Mouse (Mus musculus): ENCODE measurements around the gene Onecut1. TPM values are rescaled to one million over a fixed set of nuclear protein-coding genes. Genes with fewer than 3 reads are reported as not detected.

Onecut1 gene
- 6.6 and 7.8 TPM in 2 replicates for polyA plus RNA-seq (2015; fragmentation: Nextera tagmentation; extraction: Ambion mirVana)

DNA sequence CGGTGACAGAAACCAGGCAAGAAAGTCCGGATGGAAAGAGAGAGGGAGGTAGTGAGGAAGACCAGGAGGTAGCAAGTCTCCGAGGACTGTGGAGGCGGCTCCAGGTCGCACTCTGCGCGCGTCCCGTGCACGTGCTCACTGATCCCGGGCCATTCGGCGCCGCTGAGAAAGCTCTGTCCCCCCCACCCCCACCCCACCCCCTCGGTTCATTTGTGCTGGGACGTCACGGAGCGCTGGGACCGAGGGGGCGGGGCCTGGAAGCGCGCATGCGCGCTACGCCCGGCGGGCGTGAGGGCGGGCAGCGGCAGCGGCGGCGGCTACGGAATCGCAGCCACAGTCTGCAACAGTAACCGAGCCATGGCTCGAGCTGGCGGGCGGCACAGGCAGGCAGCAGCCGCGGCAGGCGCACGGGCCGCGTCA is at the start of gene Onecut1:
Onecut1 (plus strand) TSS at position 361 of the 420 bp plus-strand sequence.
- Histone ChIP-seq H3K4me1 (replicated peaks) (peaks cover 45% of the 10 kb centered on the region), H3K27ac (replicated peaks) (peak within 1 kb of the TSS; percentile 77), H3K9ac (peak within 1 kb of the TSS; percentile 73), H3K9me3 (no peaks in the 10 kb centered on the region), H3K4me2 (peak within 1 kb of the TSS; percentile 90), H3K36me3 (no peaks in the 10 kb centered on the region), H3K4me3 (peak within 1 kb of the TSS; percentile 52), H3K27me3 (peaks cover 99% of the 10 kb centered on the region)
- under 1% methylated on average over 43 of the region's 45 CpGs for WGBS
- ATAC-seq (ENCODE audit: low read depth) = peak; percentile 55

GRCm38 (mm10) chr9:74819736-74820511 is 41.8 kb upstream of the Onecut1 start:
- ATAC-seq (ENCODE audit: low read depth) = no peak
- H3K4me2 ChIP-seq = no peak overlapping the region
- WGBS = 58% methylated on average over 19 of the region's 19 CpGs
- no peak overlapping the region for H3K9ac ChIP-seq
- 0 out of 2 replicates have a peak, but pooled peaks cover 4% of the 10 kb centered on the region for H3K4me1 ChIP-seq (replicated peaks)
- no peaks in the 10 kb centered on the region for H3K36me3 ChIP-seq
- no peaks in the 10 kb centered on the region for H3K27me3 ChIP-seq
- no peak overlapping the region for H3K4me3 ChIP-seq
- H3K27ac ChIP-seq (replicated peaks) = no peak overlapping the region
- no peaks in the 10 kb centered on the region for H3K9me3 ChIP-seq

GRCm38 (mm10) chr9:74825102-74825501 is 36.6 kb upstream of the Onecut1 start:
- ATAC-seq (ENCODE audit: low read depth) = no peak
- no peak overlapping the region for H3K9ac ChIP-seq
- H3K4me1 ChIP-seq (replicated peaks) = no peaks in the 10 kb centered on the region
- no peak overlapping the region for H3K4me2 ChIP-seq
- H3K9me3 ChIP-seq = no peaks in the 10 kb centered on the region
- H3K4me3 ChIP-seq = no peak overlapping the region
- WGBS = 87% methylated on average over 2 of the region's 2 CpGs
- no peaks in the 10 kb centered on the region for H3K36me3 ChIP-seq
- H3K27me3 ChIP-seq = no peaks in the 10 kb centered on the region
- H3K27ac ChIP-seq (replicated peaks) = no peak overlapping the region

DNA sequence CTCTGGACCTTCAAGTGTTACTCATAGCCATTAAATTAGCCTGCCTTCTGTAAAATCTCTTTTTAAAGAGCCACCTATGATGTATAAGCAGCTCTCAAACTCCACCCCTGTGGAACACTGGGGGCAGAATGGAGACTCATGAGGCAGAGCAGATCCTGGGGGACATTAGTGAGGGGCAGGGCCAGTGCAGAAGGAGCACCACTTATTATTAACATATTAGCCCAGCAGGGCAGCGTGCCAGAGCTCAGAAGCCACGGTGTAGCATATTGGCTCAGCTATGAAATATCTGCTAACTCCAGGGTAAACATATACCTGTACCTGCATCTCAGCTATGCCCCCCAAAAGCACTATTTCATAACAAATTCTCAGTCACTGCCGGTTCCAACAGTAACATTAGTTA is 32.5 kb upstream of the Onecut1 start:
- Histone ChIP-seq H3K4me3 (no peak overlapping the region), H3K27me3 (no peaks in the 10 kb centered on the region), H3K4me1 (replicated peaks) (no peaks in the 10 kb centered on the region), H3K9me3 (no peaks in the 10 kb centered on the region), H3K4me2 (no peak overlapping the region), H3K9ac (no peak overlapping the region), H3K36me3 (no peaks in the 10 kb centered on the region), H3K27ac (replicated peaks) (no peak overlapping the region)
- no peak for ATAC-seq (ENCODE audit: low read depth)
- WGBS = 75% methylated on average over 3 of the region's 3 CpGs

DNA sequence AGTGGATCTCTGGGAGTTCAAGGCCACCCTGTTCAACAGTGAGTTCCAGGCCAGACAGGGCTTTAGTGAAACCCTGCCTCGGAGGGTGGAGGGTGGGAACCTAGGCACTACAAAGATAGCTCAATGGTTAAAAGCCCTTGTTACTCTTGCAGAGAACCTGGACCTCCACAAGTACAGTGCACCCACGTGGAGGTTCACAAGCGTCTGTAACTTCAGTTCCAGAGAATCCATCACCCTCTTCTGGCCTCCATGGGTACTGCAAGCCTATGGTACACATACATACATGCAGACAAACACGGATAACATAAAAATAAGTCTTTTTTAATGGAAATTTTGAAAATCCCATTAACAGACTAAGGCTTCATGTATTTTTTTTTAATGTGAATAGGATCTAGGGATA is 18.8 kb upstream of the Onecut1 start:
- 87% methylated on average over 4 of the region's 4 CpGs for WGBS
- H3K4me1 ChIP-seq (replicated peaks) = peaks cover 5% of the 10 kb centered on the region; the same call in 1 of the 2 replicates
- 0 out of 2 replicates have a peak, but pooled peaks cover 3% of the 10 kb centered on the region for H3K9me3 ChIP-seq
- peaks cover 35% of the 10 kb centered on the region for H3K27me3 ChIP-seq
- no peak overlapping the region for H3K27ac ChIP-seq (replicated peaks)
- no peak overlapping the region for H3K4me2 ChIP-seq
- no peaks in the 10 kb centered on the region for H3K36me3 ChIP-seq
- ATAC-seq (ENCODE audit: low read depth) = no peak
- H3K9ac ChIP-seq = no peak overlapping the region
- H3K4me3 ChIP-seq = no peak overlapping the region

- ATAC-seq (ENCODE audit: low read depth) = peak; percentile 44; the same call in 1 of the 2 replicates
- peaks cover 74% of the 10 kb centered on the region for H3K27me3 ChIP-seq
- 0 out of 2 replicates have a peak, but pooled peaks cover 3% of the 10 kb centered on the region for H3K9me3 ChIP-seq
- no peak overlapping the region for H3K27ac ChIP-seq (replicated peaks)
- H3K36me3 ChIP-seq = no peaks in the 10 kb centered on the region
- no peak overlapping the region; the same call in 1 of the 2 replicates for H3K9ac ChIP-seq
- peaks cover 22% of the 10 kb centered on the region for H3K4me1 ChIP-seq (replicated peaks)
- no peak overlapping the region for H3K4me3 ChIP-seq
- under 1% methylated on average over 33 of the region's 33 CpGs for WGBS
- no peak overlapping the region for H3K4me2 ChIP-seq
These were observed 14.6 kb upstream of the Onecut1 start for GRCm38 (mm10) chr9:74846867-74847830.

GRCm38 (mm10) chr9:74848411-74849194 is 13.1 kb upstream of the Onecut1 start:
- peaks cover 22% of the 10 kb centered on the region for H3K4me1 ChIP-seq (replicated peaks)
- ATAC-seq (ENCODE audit: low read depth) = no peak
- H3K4me3 ChIP-seq = peak overlapping the region; percentile 39
- WGBS = under 1% methylated on average over 46 of the region's 46 CpGs
- no peaks in the 10 kb centered on the region for H3K9me3 ChIP-seq
- H3K36me3 ChIP-seq = no peaks in the 10 kb centered on the region
- peak overlapping the region; percentile 62 for H3K9ac ChIP-seq
- H3K27me3 ChIP-seq = peaks cover 88% of the 10 kb centered on the region
- peak overlapping the region; percentile 60 for H3K4me2 ChIP-seq
- peak overlapping the region; percentile 67 for H3K27ac ChIP-seq (replicated peaks)

DNA sequence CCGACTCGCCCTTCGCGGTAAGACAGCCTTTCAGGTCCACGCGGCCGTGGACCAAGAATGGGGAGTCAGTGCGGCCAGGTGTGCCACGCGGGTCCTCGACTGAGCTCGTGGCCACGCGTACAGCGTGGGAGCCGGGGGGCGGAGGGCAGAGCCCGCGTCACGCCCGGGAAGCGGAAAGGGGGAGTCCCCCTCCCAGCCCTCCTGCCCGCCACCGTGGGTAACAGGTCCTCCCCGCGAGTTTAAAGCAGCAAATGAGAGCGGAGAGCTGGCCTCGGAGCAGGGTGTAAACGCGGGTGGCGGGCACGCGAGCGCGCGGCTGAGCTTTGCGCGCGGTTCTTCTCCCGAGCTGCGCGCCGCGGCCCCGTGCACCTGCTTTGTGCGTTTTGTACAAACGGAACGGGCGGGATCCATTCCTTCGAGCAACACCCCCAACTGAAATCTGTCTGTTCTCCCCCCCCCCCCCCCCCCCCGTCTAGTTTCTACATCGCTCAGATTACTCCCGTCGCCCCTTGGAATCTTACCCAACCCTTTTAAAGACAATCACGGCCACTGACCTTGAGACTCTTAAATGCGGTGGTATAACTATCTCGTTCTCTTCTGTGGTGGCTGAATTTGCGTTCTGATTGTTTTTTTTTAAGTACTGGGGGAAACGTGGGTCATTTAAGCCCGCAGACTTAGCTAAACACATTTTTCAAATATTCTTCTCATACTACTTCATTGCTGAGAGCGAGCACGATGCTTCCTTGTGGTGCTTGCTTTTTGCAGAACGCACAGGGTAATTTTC is 12.3 kb upstream of the Onecut1 start:
- Histone ChIP-seq H3K9ac (peak overlapping the region; percentile 62), H3K27me3 (peaks cover 94% of the 10 kb centered on the region), H3K4me3 (peak overlapping the region; percentile 39), H3K4me1 (replicated peaks) (peaks cover 22% of the 10 kb centered on the region), H3K27ac (replicated peaks) (peak overlapping the region; percentile 67), H3K4me2 (peak overlapping the region; percentile 60), H3K9me3 (no peaks in the 10 kb centered on the region), H3K36me3 (no peaks in the 10 kb centered on the region)
- WGBS = under 1% methylated on average over 63 of the region's 63 CpGs
- no peak for ATAC-seq (ENCODE audit: low read depth)

DNA sequence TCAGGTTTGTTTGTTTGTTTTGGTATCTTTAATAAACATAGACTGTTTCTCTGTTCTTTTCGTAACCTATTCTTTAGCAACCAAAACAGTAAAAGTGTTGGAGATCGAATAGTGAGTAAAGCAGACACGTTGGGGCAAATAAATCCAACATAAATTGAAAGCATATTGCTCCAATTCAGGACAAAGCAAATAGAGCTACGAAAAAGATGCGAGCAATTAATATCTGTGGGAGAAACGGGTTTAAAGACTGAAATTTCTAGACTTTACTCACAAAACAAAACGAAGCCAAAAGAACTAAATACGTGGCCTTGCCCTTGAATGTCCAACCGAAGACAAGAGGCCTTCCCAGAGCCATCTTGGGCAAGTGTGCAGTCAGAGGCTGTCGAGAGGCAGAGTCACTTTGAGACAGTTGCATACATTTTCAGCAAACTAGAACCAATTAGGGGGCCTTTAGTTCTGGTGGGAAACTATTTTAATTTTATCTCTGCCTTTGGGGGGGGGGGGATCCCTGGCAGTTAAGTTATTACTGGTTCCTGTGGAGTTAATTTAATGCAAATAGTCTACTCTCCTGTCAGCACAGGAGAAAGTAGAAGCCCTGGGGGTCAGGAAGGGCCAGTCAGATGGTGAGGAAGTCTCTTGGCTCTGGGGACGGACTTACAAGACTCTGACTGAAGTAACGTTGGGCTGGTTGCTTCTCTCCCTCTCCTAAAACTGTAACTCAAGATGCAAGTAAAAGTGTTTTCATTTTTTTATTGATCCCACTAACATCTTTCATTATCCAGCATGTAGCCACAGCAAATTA is 11.5 kb upstream of the Onecut1 start:
- Histone ChIP-seq H3K4me3 (peak overlapping the region; percentile 39; the same call in 1 of the 2 replicates), H3K4me2 (peak overlapping the region; percentile 60), H3K36me3 (no peaks in the 10 kb centered on the region), H3K9ac (peak overlapping the region; percentile 62; the same call in 1 of the 2 replicates), H3K27me3 (peaks cover 95% of the 10 kb centered on the region), H3K9me3 (no peaks in the 10 kb centered on the region), H3K4me1 (replicated peaks) (peaks cover 22% of the 10 kb centered on the region), H3K27ac (replicated peaks) (no peak overlapping the region)
- ATAC-seq (ENCODE audit: low read depth) = no peak
- WGBS = 4% methylated on average over 12 of the region's 12 CpGs

- 4% methylated on average over 5 of the region's 5 CpGs for WGBS
- Histone ChIP-seq H3K9me3 (no peaks in the 10 kb centered on the region), H3K9ac (no peak overlapping the region), H3K4me2 (peak overlapping the region; percentile 11; the same call in 1 of the 2 replicates), H3K27me3 (peaks cover 95% of the 10 kb centered on the region), H3K27ac (replicated peaks) (no peak overlapping the region), H3K36me3 (no peaks in the 10 kb centered on the region), H3K4me3 (no peak overlapping the region), H3K4me1 (replicated peaks) (peaks cover 22% of the 10 kb centered on the region)
- no peak for ATAC-seq (ENCODE audit: low read depth)
These were observed 11.0 kb upstream of the Onecut1 start for GRCm38 (mm10) chr9:74850781-74851145.
